Mouse (Mus musculus) megakaryocyte, embryonic 14.5 days (primary cell): ENCODE results near the gene Sdr42e1.

ENCODE experiments used
- FLI1 ChIP-seq: IDR thresholded peaks from 2 replicates; pipeline ENCODE4 v1.6.1; 2012; ENCODE audit warnings: low read length, inconsistent platforms, mixed read lengths
- GATA1 ChIP-seq: IDR thresholded peaks from 3 replicates; pipeline ENCODE4 v1.6.1; 2012; ENCODE audit warnings: mixed read lengths, low read length, inconsistent platforms, borderline replicate concordance

GRCm38 (mm10) chr8:117645486-117645885 is 28.0 kb downstream of the Sdr42e1 start:
- TF ChIP-seq FLI1 = no peak
- TF ChIP-seq GATA1 = no peak
